Mouse (Mus musculus): Measurements from ENCODE around the gene 2410137M14Rik. TPM values are rescaled to one million over a fixed set of nuclear protein-coding genes. Genes with fewer than 3 reads are reported as not detected.

Gene 2410137M14Rik
- total RNA-seq, 2 experiments from 2014 or later: 0.25 TPM; not detected in 1

GRCm38 (mm10) chr17:36957999-36958743 lies 22.9 kb downstream of the 2410137M14Rik start, which contains the start of the genes Znrd1 and Znrd1as:
Znrd1 (minus strand) TSS chr17:36958559.
Znrd1as (plus strand) TSS chr17:36958592.
- DNase-seq: peak; percentile 92
- intact Hi-C loops (cut with DNase I; ENCODE audit: low total_unique reads): no loop called here

- intact Hi-C loops (cut with DNase I; ENCODE audit: low total_unique reads): no loop called here
- no peak for DNase-seq
Observed at GRCm38 (mm10) chr17:36953062-36953461, 28.0 kb downstream of the 2410137M14Rik start.

- intact Hi-C loops (cut with DNase I; ENCODE audit: low total_unique reads): no loop called here
Observed at GRCm38 (mm10) chr17:36952631-36953030, 28.4 kb downstream of the 2410137M14Rik start.

GRCm38 (mm10) chr17:36950981-36951947 lies 29.8 kb downstream of the 2410137M14Rik start, which contains the start of gene Ppp1r11:
Ppp1r11 (minus strand) TSS chr17:36951741.
- intact Hi-C loops (cut with DNase I; ENCODE audit: low total_unique reads): no loop called here
- DNase-seq: peak; percentile 95

More at GRCm38 (mm10) chr17:36952631-36953030, 28.4 kb downstream of the 2410137M14Rik start:
- no peak for DNase-seq

GRCm38 (mm10) chr17:36949265-36949664 lies 31.8 kb downstream of the 2410137M14Rik start:
- no peak for DNase-seq
- intact Hi-C loops (cut with DNase I; ENCODE audit: low total_unique reads): no loop called here

- intact Hi-C loops (cut with DNase I; ENCODE audit: low total_unique reads): no loop called here
- no peak for DNase-seq
Observed at GRCm38 (mm10) chr17:36948286-36948685, 32.8 kb downstream of the 2410137M14Rik start.

GRCm38 (mm10) chr17:36947051-36947819 lies 33.8 kb downstream of the 2410137M14Rik start:
- intact Hi-C loops (cut with DNase I; ENCODE audit: low total_unique reads): no loop called here
- peak; percentile 45 for DNase-seq

- DNase-seq: no peak
- intact Hi-C loops (cut with DNase I; ENCODE audit: low total_unique reads): no loop called here
Observed at GRCm38 (mm10) chr17:36944121-36944775, 36.8 kb downstream of the 2410137M14Rik start.

- intact Hi-C loops (cut with DNase I; ENCODE audit: low total_unique reads): no loop called here
- DNase-seq: no peak
Observed at GRCm38 (mm10) chr17:36943691-36944090, 37.3 kb downstream of the 2410137M14Rik start.

GRCm38 (mm10) chr17:36942791-36943471 lies 38.1 kb downstream of the 2410137M14Rik start, which contains the start of gene Rnf39:
Rnf39 (plus strand) TSS chr17:36942918.
- intact Hi-C loops (cut with DNase I; ENCODE audit: low total_unique reads): no loop called here
- no peak for DNase-seq

- no peak for DNase-seq
- intact Hi-C loops (cut with DNase I; ENCODE audit: low total_unique reads): no loop called here
Observed at GRCm38 (mm10) chr17:36942391-36942790, 38.6 kb downstream of the 2410137M14Rik start.

- intact Hi-C loops (cut with DNase I; ENCODE audit: low total_unique reads): no loop called here
- no peak for DNase-seq
Observed at GRCm38 (mm10) chr17:36938056-36938455, 43.0 kb downstream of the 2410137M14Rik start.

- intact Hi-C loops (cut with DNase I; ENCODE audit: low total_unique reads): no loop called here
- no peak for DNase-seq
Observed at GRCm38 (mm10) chr17:36931806-36932205, 49.2 kb downstream of the 2410137M14Rik start.

GRCm38 (mm10) chr17:36931130-36931529 lies 49.9 kb downstream of the 2410137M14Rik start:
- intact Hi-C loops (cut with DNase I; ENCODE audit: low total_unique reads): no loop called here
- DNase-seq: no peak

GRCm38 (mm10) chr17:36930233-36930632 lies 50.8 kb downstream of the 2410137M14Rik start:
- DNase-seq: no peak
- intact Hi-C loops (cut with DNase I; ENCODE audit: low total_unique reads): no loop called here

- no peak for DNase-seq
- intact Hi-C loops (cut with DNase I; ENCODE audit: low total_unique reads): no loop called here
Observed at GRCm38 (mm10) chr17:36929236-36929932, 51.7 kb downstream of the 2410137M14Rik start.
